Mouse (Mus musculus): ENCODE measurements at regions not wholly inside any gene's neighbourhood (a gene's known extent, or its start where the extent isn't known, plus 50 kb on each side); places are given as distances from the start of the nearest gene placed in this dataset.

DNA sequence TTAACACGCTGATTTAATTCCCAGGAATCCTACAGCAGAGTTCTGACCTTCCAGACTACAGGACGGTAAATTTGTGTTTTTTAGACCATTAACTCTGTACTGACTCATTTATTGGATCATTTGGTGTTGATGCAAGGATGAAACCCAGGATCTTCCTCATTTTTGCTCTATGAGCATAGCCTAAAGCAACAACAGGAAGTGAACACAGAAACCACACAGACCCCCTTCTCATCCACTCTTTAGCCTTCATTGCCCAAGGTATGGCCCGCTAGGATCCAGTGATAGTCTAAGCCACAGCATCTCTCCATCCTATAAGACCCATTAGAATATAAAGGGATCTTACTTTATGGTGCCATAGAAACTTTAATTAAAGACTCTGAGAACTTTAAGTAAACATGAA lies 56.5 kb upstream of the Grin2b start:
- H3K4me3 ChIP-seq (ENCODE audit: low read depth, low read length) = no peak overlapping the region
- no peak for DNase-seq (ENCODE audit: low spot score)
- no peaks in the 10 kb centered on the region for H3K36me3 ChIP-seq (ENCODE audit: control insufficient read depth, insufficient read depth, low read length)
- no peaks in the 10 kb centered on the region for H3K4me1 ChIP-seq (replicated peaks; ENCODE audit: control insufficient read depth, insufficient read depth, low read length)
- no peak for ATAC-seq (ENCODE audit: low FRiP score)
- H3K9ac ChIP-seq (ENCODE audit: low read depth, low read length) = no peak overlapping the region
- no peak overlapping the region for H3K27ac ChIP-seq (ENCODE audit: low read depth, low read length)
- WGBS = 72% methylated on average over 3 of the region's 3 CpGs
- no peak overlapping the region for H3K4me2 ChIP-seq (replicated peaks; ENCODE audit: low read depth, low read length)
- H3K27me3 ChIP-seq (ENCODE audit: control insufficient read depth, insufficient read depth, low read length) = no peaks in the 10 kb centered on the region
- H3K9me3 ChIP-seq (ENCODE audit: control insufficient read depth, low read length) = no peaks in the 10 kb centered on the region

DNA sequence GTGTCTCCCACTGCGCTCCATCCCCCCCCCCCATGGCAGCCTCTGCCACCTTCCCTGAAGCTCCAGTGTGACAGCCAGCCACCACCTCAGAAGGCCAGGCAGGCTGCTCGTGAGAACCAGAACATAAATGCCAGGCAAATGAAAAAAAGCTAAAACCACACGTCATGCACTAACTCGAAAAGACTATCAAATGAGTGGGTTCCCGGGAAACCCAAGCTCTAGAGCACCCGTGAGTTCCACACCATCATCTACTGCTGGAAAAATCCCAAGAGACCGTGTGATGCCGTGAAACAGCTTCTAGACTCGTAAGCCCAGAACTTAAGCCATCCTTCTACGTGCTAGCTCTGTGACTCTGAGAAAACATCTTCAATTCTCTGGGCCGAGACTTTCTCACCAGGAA lies 62.2 kb upstream of the Grin2b start:
- H3K27ac ChIP-seq (ENCODE audit: low read depth, low read length) = no peak overlapping the region
- no peak overlapping the region for H3K9ac ChIP-seq (ENCODE audit: low read depth, low read length)
- no peaks in the 10 kb centered on the region for H3K36me3 ChIP-seq (ENCODE audit: control insufficient read depth, insufficient read depth, low read length)
- no peak overlapping the region for H3K4me3 ChIP-seq (ENCODE audit: low read depth, low read length)
- ATAC-seq (ENCODE audit: low FRiP score) (no peak), DNase-seq (ENCODE audit: low spot score) (no peak)
- H3K27me3 ChIP-seq (ENCODE audit: control insufficient read depth, insufficient read depth, low read length) = no peaks in the 10 kb centered on the region
- 90% methylated on average over 11 of the region's 11 CpGs for WGBS
- no peak overlapping the region for H3K4me2 ChIP-seq (replicated peaks; ENCODE audit: low read depth, low read length)
- no peaks in the 10 kb centered on the region for H3K9me3 ChIP-seq (ENCODE audit: control insufficient read depth, low read length)
- no peaks in the 10 kb centered on the region for H3K4me1 ChIP-seq (replicated peaks; ENCODE audit: control insufficient read depth, insufficient read depth, low read length)

GRCm38 (mm10) chr6:136238989-136239388 lies 65.7 kb upstream of the Grin2b start:
- H3K4me3 ChIP-seq (ENCODE audit: low read depth, low read length) = no peak overlapping the region
- no peaks in the 10 kb centered on the region for H3K4me1 ChIP-seq (replicated peaks; ENCODE audit: control insufficient read depth, insufficient read depth, low read length)
- no peak overlapping the region for H3K4me2 ChIP-seq (replicated peaks; ENCODE audit: low read depth, low read length)
- no peak for ATAC-seq (ENCODE audit: low FRiP score)
- no peaks in the 10 kb centered on the region for H3K36me3 ChIP-seq (ENCODE audit: control insufficient read depth, insufficient read depth, low read length)
- WGBS = 44% methylated on average over 5 of the region's 5 CpGs
- H3K9me3 ChIP-seq (ENCODE audit: control insufficient read depth, low read length) = no peaks in the 10 kb centered on the region
- H3K27ac ChIP-seq (ENCODE audit: low read depth, low read length) = no peak overlapping the region
- peak; percentile 13 for DNase-seq (ENCODE audit: low spot score)
- no peak overlapping the region for H3K9ac ChIP-seq (ENCODE audit: low read depth, low read length)
- H3K27me3 ChIP-seq (ENCODE audit: control insufficient read depth, insufficient read depth, low read length) = no peaks in the 10 kb centered on the region

DNA sequence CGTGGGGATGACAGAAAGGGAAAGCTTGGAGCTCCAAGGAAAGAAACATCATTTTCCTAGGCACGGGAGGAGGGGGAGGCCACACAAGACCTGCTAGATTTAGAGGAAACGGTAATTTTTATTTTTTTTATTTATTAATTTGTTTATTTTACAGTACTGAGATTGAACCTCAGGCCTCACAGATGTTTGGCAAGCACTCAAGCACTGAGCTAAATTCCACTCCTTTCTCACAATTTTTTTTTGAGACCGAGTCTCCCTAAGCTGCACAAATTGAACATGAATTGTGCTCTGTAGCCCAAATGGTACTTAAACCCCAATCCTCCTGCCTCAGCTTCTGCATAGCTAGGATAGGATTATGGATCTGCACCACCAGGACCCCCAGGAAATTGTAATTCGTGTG lies 66.1 kb upstream of the Grin2b start:
- DNase-seq (ENCODE audit: low spot score) (no peak), ATAC-seq (ENCODE audit: low FRiP score) (no peak)
- Histone ChIP-seq H3K27me3 (ENCODE audit: control insufficient read depth, insufficient read depth, low read length) (no peaks in the 10 kb centered on the region), H3K4me2 (replicated peaks; ENCODE audit: low read depth, low read length) (no peak overlapping the region), H3K9ac (ENCODE audit: low read depth, low read length) (no peak overlapping the region), H3K36me3 (ENCODE audit: control insufficient read depth, insufficient read depth, low read length) (no peaks in the 10 kb centered on the region), H3K4me3 (ENCODE audit: low read depth, low read length) (no peak overlapping the region), H3K27ac (ENCODE audit: low read depth, low read length) (no peak overlapping the region), H3K4me1 (replicated peaks; ENCODE audit: control insufficient read depth, insufficient read depth, low read length) (no peaks in the 10 kb centered on the region), H3K9me3 (ENCODE audit: control insufficient read depth, low read length) (no peaks in the 10 kb centered on the region)
- 75% methylated on average over 5 of the region's 5 CpGs for WGBS

DNA sequence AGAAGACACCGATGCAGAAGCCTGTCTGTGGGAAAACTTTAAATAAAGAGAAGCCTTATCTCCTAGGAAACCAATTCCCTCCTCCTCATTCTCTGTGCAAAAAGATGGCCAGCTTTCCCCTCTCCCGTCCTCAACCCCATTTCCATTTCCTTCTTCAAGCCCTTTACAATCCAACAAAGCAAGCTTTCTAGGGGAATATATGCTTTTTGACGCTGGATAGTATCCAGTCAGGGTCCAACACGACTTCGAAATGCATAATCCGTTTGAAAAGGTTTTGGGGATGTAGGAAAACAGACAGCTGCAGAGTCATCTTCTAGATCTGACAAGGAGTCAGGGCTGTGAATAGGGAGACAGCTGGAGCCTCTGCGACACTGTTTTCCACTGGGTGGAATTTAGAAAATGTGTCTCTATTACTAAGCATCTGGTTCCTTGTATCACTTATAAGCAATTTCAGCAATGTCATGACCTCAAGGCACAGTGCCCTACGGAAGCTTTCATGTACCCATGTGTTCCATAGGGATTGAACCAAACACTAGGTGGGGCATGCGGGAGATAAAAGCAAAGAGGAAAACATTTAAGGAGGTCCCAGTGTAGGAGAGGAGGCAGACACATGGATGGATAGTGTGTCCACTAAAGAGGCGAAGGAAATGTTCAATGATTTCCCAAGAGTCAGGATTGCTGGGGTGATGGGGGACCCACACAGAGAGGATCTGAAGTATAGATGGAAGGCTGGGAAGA lies 68.4 kb upstream of the Grin2b start:
- 49% methylated on average over 10 of the region's 10 CpGs for WGBS
- Histone ChIP-seq H3K9me3 (ENCODE audit: control insufficient read depth, low read length) (no peaks in the 10 kb centered on the region), H3K4me1 (replicated peaks; ENCODE audit: control insufficient read depth, insufficient read depth, low read length) (no peaks in the 10 kb centered on the region), H3K4me2 (replicated peaks; ENCODE audit: low read depth, low read length) (no peak overlapping the region), H3K27me3 (ENCODE audit: control insufficient read depth, insufficient read depth, low read length) (no peaks in the 10 kb centered on the region), H3K27ac (ENCODE audit: low read depth, low read length) (no peak overlapping the region), H3K4me3 (ENCODE audit: low read depth, low read length) (no peak overlapping the region), H3K36me3 (ENCODE audit: control insufficient read depth, insufficient read depth, low read length) (no peaks in the 10 kb centered on the region), H3K9ac (ENCODE audit: low read depth, low read length) (no peak overlapping the region)
- ATAC-seq (ENCODE audit: low FRiP score) (peak; percentile 18; the same call in 1 of the 2 replicates), DNase-seq (ENCODE audit: low spot score) (peak; percentile 4)

DNA sequence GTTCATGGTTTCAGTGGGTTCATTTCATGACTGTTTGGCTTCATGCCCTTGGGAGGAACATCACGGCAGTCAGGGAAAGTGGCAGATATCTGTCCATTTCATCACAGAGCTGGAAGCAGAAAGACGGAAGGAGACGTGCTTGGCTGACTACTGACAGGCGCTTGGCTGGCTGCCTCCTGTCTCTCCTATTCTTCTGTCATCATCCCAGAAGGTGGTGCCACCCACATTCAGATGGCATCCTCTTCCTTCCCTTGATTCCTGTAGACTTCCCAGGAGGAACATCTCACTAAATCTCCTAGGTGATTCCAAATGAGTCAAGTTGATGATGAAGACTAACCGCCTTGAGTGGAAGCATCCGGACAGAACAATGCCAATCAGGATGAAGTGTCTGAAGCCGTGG lies 71.6 kb upstream of the Grin2b start:
- ATAC-seq (ENCODE audit: low FRiP score) (no peak), DNase-seq (ENCODE audit: low spot score) (no peak)
- no peak overlapping the region for H3K4me3 ChIP-seq (ENCODE audit: low read depth, low read length)
- H3K4me1 ChIP-seq (replicated peaks; ENCODE audit: control insufficient read depth, insufficient read depth, low read length) = no peaks in the 10 kb centered on the region
- no peak overlapping the region for H3K27ac ChIP-seq (ENCODE audit: low read depth, low read length)
- no peak overlapping the region for H3K9ac ChIP-seq (ENCODE audit: low read depth, low read length)
- H3K9me3 ChIP-seq (ENCODE audit: control insufficient read depth, low read length) = no peaks in the 10 kb centered on the region
- no peaks in the 10 kb centered on the region for H3K27me3 ChIP-seq (ENCODE audit: control insufficient read depth, insufficient read depth, low read length)
- H3K36me3 ChIP-seq (ENCODE audit: control insufficient read depth, insufficient read depth, low read length) = no peaks in the 10 kb centered on the region
- 88% methylated on average over 7 of the region's 7 CpGs for WGBS
- no peak overlapping the region for H3K4me2 ChIP-seq (replicated peaks; ENCODE audit: low read depth, low read length)

DNA sequence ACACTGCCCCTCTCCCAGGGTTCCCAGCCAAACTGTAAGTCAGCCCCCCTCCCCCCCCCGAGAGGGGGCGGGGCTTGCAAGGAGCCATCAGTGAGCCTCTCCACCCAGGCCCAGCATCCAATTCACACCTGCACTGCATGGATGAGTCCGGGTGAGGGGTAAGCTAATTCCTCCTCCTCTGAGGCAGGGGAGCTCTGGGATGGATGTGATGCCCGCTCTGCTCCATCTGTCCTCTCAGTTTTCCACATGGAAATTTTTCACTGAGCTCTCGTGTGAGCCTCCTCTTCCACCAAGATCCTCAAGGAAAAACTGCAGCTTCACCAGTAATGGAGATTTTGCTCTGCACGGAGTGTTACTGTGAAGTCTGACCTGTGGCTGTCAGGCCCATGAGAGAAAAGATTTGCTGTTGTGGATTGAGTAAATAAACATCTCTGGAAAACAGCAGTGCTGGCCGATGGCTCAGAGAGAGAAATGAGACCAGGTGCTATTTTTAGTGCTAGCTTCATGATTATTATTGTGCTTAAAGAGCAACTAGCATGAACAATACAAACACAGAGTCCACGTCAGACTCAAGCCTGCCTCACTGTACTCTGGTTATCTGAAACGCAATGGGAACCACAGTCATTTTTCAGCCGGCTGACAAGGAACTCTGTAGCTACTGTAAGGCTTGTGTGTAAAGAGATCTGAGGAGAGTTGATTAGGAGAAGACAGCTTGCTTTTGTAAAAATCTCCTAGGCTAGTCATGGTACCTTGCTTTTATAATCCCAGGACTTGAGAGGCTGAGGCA lies 71.4 kb upstream of the Gm8994 start:
- Histone ChIP-seq H3K27me3 (ENCODE audit: control insufficient read depth, insufficient read depth, low read length) (no peaks in the 10 kb centered on the region), H3K27ac (ENCODE audit: low read depth, low read length) (no peak overlapping the region), H3K4me1 (replicated peaks; ENCODE audit: control insufficient read depth, insufficient read depth, low read length) (no peaks in the 10 kb centered on the region), H3K4me2 (replicated peaks; ENCODE audit: low read depth, low read length) (no peak overlapping the region), H3K9me3 (ENCODE audit: control insufficient read depth, low read length) (no peaks in the 10 kb centered on the region), H3K9ac (ENCODE audit: low read depth, low read length) (no peak overlapping the region), H3K4me3 (ENCODE audit: low read depth, low read length) (no peak overlapping the region), H3K36me3 (ENCODE audit: control insufficient read depth, insufficient read depth, low read length) (no peaks in the 10 kb centered on the region)
- ATAC-seq (ENCODE audit: low FRiP score) = no peak
- DNase-seq (ENCODE audit: low spot score) = no peak
- WGBS = 58% methylated on average over 9 of the region's 10 CpGs

GRCm38 (mm10) chr6:136275742-136276141 lies 51.6 kb upstream of the Gm8994 start:
- Histone ChIP-seq H3K27ac (ENCODE audit: low read depth, low read length) (no peak overlapping the region), H3K4me3 (ENCODE audit: low read depth, low read length) (no peak overlapping the region), H3K9ac (ENCODE audit: low read depth, low read length) (no peak overlapping the region), H3K27me3 (ENCODE audit: control insufficient read depth, insufficient read depth, low read length) (no peaks in the 10 kb centered on the region), H3K4me1 (replicated peaks; ENCODE audit: control insufficient read depth, insufficient read depth, low read length) (no peaks in the 10 kb centered on the region), H3K4me2 (replicated peaks; ENCODE audit: low read depth, low read length) (no peak overlapping the region), H3K36me3 (ENCODE audit: control insufficient read depth, insufficient read depth, low read length) (no peaks in the 10 kb centered on the region), H3K9me3 (ENCODE audit: control insufficient read depth, low read length) (no peaks in the 10 kb centered on the region)
- DNase-seq (ENCODE audit: low spot score) = no peak
- no peak for ATAC-seq (ENCODE audit: low FRiP score)
- WGBS = 89% methylated on average over 6 of the region's 6 CpGs

GRCm38 (mm10) chr6:136276771-136277170 lies 50.6 kb upstream of the Gm8994 start:
- H3K4me1 ChIP-seq (replicated peaks; ENCODE audit: control insufficient read depth, insufficient read depth, low read length) = no peaks in the 10 kb centered on the region
- no peak for DNase-seq (ENCODE audit: low spot score)
- no peaks in the 10 kb centered on the region for H3K36me3 ChIP-seq (ENCODE audit: control insufficient read depth, insufficient read depth, low read length)

More at GRCm38 (mm10) chr6:136276771-136277170, 50.6 kb upstream of the Gm8994 start:
- Histone ChIP-seq H3K27ac (ENCODE audit: low read depth, low read length) (no peak overlapping the region), H3K9ac (ENCODE audit: low read depth, low read length) (no peak overlapping the region), H3K4me2 (replicated peaks; ENCODE audit: low read depth, low read length) (no peak overlapping the region), H3K4me3 (ENCODE audit: low read depth, low read length) (no peak overlapping the region), H3K27me3 (ENCODE audit: control insufficient read depth, insufficient read depth, low read length) (no peaks in the 10 kb centered on the region), H3K9me3 (ENCODE audit: control insufficient read depth, low read length) (no peaks in the 10 kb centered on the region)
- 78% methylated on average over 2 of the region's 2 CpGs for WGBS
- ATAC-seq (ENCODE audit: low FRiP score) = no peak
